Mouse (Mus musculus): ENCODE data around the gene Adgrv1. TPM values are rescaled to one million over a fixed set of nuclear protein-coding genes. Genes with fewer than 3 reads are reported as not detected.

The Adgrv1 gene
- polyA plus RNA-seq, 1 experiment from 2014 or later = 2.8 TPM

DNA sequence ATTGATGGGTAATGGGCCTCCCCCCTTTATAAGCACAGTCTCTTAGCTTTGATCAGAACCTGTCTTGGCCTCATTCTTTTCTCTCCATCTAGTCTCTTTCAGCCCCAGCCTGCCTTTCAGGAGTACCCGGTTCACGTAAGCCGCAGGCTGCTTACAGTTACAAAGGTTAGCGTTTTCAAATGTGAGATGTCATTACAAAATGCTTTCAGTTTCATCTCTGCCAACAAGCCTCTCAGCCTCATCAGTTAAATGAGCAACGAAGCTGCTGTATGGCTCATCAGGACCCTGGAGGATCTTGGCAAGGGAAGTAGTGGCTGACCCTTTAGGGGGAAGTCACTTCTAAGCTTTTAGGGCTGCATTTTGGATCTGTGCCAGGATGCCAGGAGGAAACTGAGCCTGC, 560.7 kb downstream of the Adgrv1 start:
- WGBS = 80% methylated on average over 5 of the region's 5 CpGs

DNA sequence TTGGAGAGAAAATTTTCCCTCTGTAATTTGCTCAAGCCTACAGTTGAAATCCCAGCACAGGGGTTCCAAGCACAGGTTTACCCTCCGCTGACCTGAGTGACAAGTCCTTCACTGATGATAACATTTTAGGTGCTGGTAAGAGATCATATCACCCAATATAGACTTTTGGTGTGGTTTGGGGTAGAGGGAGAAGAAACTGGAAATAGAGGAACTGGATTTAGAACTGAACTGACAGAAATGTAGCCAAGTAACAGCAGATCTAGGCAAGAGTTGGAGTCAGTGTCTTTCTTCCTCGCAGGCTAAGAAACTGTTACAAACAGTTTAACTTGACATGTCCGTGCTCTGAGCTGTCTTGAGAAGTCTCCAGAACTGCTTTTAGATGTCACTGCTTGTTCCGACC, 581.5 kb downstream of the Adgrv1 start:
- Histone ChIP-seq H3K9me3 (no peaks in the 10 kb centered on the region), H3K27me3 (no peaks in the 10 kb centered on the region), H3K4me2 (no peak overlapping the region), H3K4me3 (no peak overlapping the region), H3K9ac (no peak overlapping the region), H3K27ac (no peak overlapping the region), H3K4me1 (no peaks in the 10 kb centered on the region), H3K36me3 (no peaks in the 10 kb centered on the region)
- 81% methylated on average over 4 of the region's 4 CpGs for WGBS
- ATAC-seq (ENCODE audit: insufficient number of reproducible peaks, insufficient read depth, low FRiP score, low TSS enrichment, low read depth) = no peak

More for the DNA sequence above, 560.7 kb downstream of the Adgrv1 start:
- H3K4me2 ChIP-seq = no peak overlapping the region
- H3K36me3 ChIP-seq = no peaks in the 10 kb centered on the region
- H3K9me3 ChIP-seq = no peaks in the 10 kb centered on the region
- no peaks in the 10 kb centered on the region for H3K4me1 ChIP-seq
- H3K9ac ChIP-seq = no peak overlapping the region
- no peak overlapping the region for H3K27ac ChIP-seq
- H3K4me3 ChIP-seq = no peak overlapping the region
- no peak for ATAC-seq (ENCODE audit: insufficient number of reproducible peaks, insufficient read depth, low FRiP score, low TSS enrichment, low read depth)
- H3K27me3 ChIP-seq = no peaks in the 10 kb centered on the region

DNA sequence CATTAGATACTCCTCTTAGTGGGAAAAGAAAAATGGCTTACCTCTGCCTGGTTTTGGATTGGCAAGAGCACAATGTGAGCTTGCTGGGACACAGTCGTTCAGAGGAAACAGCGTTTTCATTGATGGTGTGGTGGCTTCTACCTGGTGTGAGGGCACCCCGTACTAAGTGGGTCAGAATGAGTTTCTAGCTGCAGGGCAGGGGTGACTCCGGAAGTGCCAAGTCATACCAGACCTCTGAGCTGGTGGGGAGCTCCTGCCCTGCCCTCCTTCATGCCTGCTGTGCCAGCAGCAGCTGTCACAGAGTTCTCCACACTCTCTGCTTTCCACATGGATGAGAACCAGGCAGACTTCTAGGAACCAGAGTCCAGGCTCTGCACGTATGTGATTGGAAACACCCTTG, 582.0 kb downstream of the Adgrv1 start:
- H3K36me3 ChIP-seq = no peaks in the 10 kb centered on the region
- H3K4me1 ChIP-seq = no peaks in the 10 kb centered on the region
- H3K4me3 ChIP-seq = no peak overlapping the region
- no peak for ATAC-seq (ENCODE audit: insufficient number of reproducible peaks, insufficient read depth, low FRiP score, low TSS enrichment, low read depth)
- H3K27me3 ChIP-seq = no peaks in the 10 kb centered on the region
- no peak overlapping the region for H3K27ac ChIP-seq
- 66% methylated on average over 5 of the region's 5 CpGs for WGBS
- H3K9me3 ChIP-seq = no peaks in the 10 kb centered on the region
- H3K4me2 ChIP-seq = no peak overlapping the region
- H3K9ac ChIP-seq = no peak overlapping the region

DNA sequence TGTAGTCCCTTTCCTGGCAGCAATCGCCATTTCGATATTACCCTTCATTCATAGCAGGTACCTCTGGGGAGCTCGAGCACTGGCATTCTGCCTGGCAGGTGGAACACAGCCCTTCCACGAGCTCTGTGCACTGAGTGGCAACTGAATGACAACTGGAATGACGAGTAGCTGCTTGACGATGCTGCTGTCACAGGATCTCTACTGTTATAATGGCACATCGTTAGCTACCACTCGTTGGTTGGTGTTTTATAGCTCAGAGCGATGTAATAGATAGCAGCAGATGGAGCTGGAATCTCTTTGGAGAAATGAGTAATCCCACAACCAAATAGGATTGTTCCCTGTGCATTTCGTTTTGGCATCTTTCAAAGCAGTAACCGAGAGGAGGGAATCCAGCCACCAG, 587.6 kb downstream of the Adgrv1 start:
- Histone ChIP-seq H3K4me2 (no peak overlapping the region), H3K27ac (no peak overlapping the region), H3K9me3 (no peaks in the 10 kb centered on the region), H3K36me3 (no peaks in the 10 kb centered on the region), H3K4me3 (no peak overlapping the region), H3K9ac (no peak overlapping the region), H3K27me3 (no peaks in the 10 kb centered on the region), H3K4me1 (no peaks in the 10 kb centered on the region)
- WGBS = 75% methylated on average over 11 of the region's 11 CpGs
- ATAC-seq (ENCODE audit: insufficient number of reproducible peaks, insufficient read depth, low FRiP score, low TSS enrichment, low read depth) = no peak; the same call in 1 of the 2 replicates

Small RNA genes lying within 50 kb of the gene (microRNA-seq; reads per million reads assigned to microRNA genes)
- gene Gm25241 = not detected

Other genes starting within 250 kb of the Adgrv1 start
- gene Lysmd3, start 24.5 kb upstream of the Adgrv1 start, polyA plus RNA-seq (2015; fragmentation: Nextera tagmentation; extraction: Ambion mirVana) = 27.1 and 29.5 TPM in 2 replicates
- gene Polr3g, start 77.9 kb upstream of the Adgrv1 start, polyA plus RNA-seq (2015; fragmentation: Nextera tagmentation; extraction: Ambion mirVana) = 18.3 and 19.4 TPM in 2 replicates
- 8.0 and 9.5 TPM in 2 replicates for gene Mblac2, start 78.2 kb upstream of the Adgrv1 start, polyA plus RNA-seq (2015; fragmentation: Nextera tagmentation; extraction: Ambion mirVana)
- gene Cetn3, start 149.9 kb upstream of the Adgrv1 start, polyA plus RNA-seq (2015; fragmentation: Nextera tagmentation; extraction: Ambion mirVana) = 260 and 291 TPM in 2 replicates